9 mouse cellular contexts compared by ENCODE assay signal in the genomic region with DNA sequence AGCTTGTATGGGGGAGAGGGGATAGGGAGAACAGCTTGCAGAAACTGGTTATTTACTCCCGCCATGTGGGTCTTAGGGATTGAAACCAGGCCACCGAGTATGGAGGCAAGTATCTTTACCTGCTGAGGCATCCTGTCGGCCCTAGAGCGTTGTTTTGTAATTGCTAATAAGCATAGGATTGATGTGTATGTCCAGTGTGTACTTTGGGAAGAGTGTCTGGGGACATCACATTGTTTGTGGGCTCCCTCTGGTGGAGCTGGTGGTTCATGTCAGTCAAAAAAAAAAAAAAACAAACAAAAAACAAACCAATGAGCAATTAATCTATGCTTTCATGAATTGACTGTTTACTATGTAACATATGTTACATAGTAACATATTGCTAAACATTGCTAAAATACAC. TPM values are rescaled to one million over a fixed set of nuclear protein-coding genes. Genes with fewer than 3 reads are reported as not detected.
A peak's percentile ranks its signal among the peaks of the same experiment; 100 is the strongest.
DNase-seq lines count a peak whose midpoint lies in the region; ATAC-seq lines count a peak whose summit lies in the region.
"Had no signal": no experiment of that assay in that cellular context is flagged by ENCODE, and none has a peak within 500 bp of the region (broad histone marks: within the 10 kb centered on the region; RNA-seq: fewer than 3 reads in every experiment).

No protein-coding gene starts in this region.

- H3K9me3 ChIP-seq in embryonic facial prominence, embryonic 11.5 days (replicated peaks; ENCODE audit: control insufficient read depth, low read length), result no peaks in the 10 kb centered on the region
- H3K9me3 ChIP-seq: limb, embryonic 15.5 days had no signal

- DNase-seq in adrenal gland, postnatal 10 days, result peak; percentile 46
- no peak for DNase-seq in adrenal gland, postnatal 4 days (ENCODE audit: low spot score in 2 of 2)
- DNase-seq in kidney, postnatal 36 days, result peak; percentile 14 to 67
- DNase-seq in kidney, adult 18-20 months, result no peak
- peak; percentile 34 for DNase-seq in ES-CJ7 (ENCODE audit: low read depth, low spot score)
- DNase-seq in embryonic facial prominence, embryonic 11.5 days (ENCODE audit: low spot score), result peak; percentile 53
- DNase-seq in splenic B cell, adult 2 months (ENCODE audit: low read depth, low spot score), result peak; percentile 71
- DNase-seq in kidney, adult 8-10 months, result no peak

- H3K27me3 ChIP-seq in embryonic facial prominence, embryonic 11.5 days (ENCODE audit: control insufficient read depth, insufficient read depth, low read length), result no peaks in the 10 kb centered on the region
- no peaks in the 10 kb centered on the region for H3K27me3 ChIP-seq in splenic B cell, adult 2 months (ENCODE audit: control insufficient read depth, insufficient read depth, low read length, poor library complexity, severe bottlenecking)
- H3K27me3 ChIP-seq: limb, embryonic 15.5 days had no signal

- H3K27ac ChIP-seq in embryonic facial prominence, embryonic 11.5 days (replicated peaks; ENCODE audit: low read depth, low read length), result no peak overlapping the region
- H3K27ac ChIP-seq: limb, embryonic 15.5 days had no signal

- H3K4me2 ChIP-seq in embryonic facial prominence, embryonic 11.5 days (ENCODE audit: low read depth, low read length), result no peak overlapping the region
- H3K4me2 ChIP-seq: limb, embryonic 15.5 days had no signal

- no peak overlapping the region for H3K9ac ChIP-seq in embryonic facial prominence, embryonic 11.5 days (replicated peaks; ENCODE audit: low read length)
- H3K9ac ChIP-seq: limb, embryonic 15.5 days had no signal

- H3K4me1 ChIP-seq in embryonic facial prominence, embryonic 11.5 days (ENCODE audit: control insufficient read depth, insufficient read depth, low read length), result no peaks in the 10 kb centered on the region

- no peak overlapping the region for H3K4me3 ChIP-seq in embryonic facial prominence, embryonic 11.5 days (ENCODE audit: low read depth, low read length)
- H3K4me3 ChIP-seq: limb, embryonic 15.5 days had no signal

- WGBS in embryonic facial prominence, embryonic 11.5 days, result 59% methylated on average over 4 of the region's 4 CpGs

- ATAC-seq in embryonic facial prominence, embryonic 11.5 days (replicated peaks; ENCODE audit: insufficient number of reproducible peaks, low FRiP score, low TSS enrichment, low read depth), result no peak

- no peaks in the 10 kb centered on the region for H3K36me3 ChIP-seq in embryonic facial prominence, embryonic 11.5 days (replicated peaks; ENCODE audit: control insufficient read depth, insufficient read depth, low read depth, low read length)
- H3K36me3 ChIP-seq in splenic B cell, adult 2 months (ENCODE audit: control insufficient read depth, insufficient read depth, low read length, poor library complexity, severe bottlenecking), result no peaks in the 10 kb centered on the region
- H3K36me3 ChIP-seq: limb, embryonic 15.5 days had no signal

RNA-seq across cellular contexts. Expression of gene Eya3, which starts 2.2 kb away (rescaled TPM):
- total RNA-seq in adrenal gland, postnatal 10 days (2021), result 10 to 100 TPM; 22.5 to 24.9 TPM
- 10 to 100 TPM; 24.3 to 27.3 TPM for total RNA-seq in adrenal gland, postnatal 4 days (2021)
- 37.1 and 41.0 TPM in 2 replicates for polyA plus RNA-seq in embryonic facial prominence, embryonic 11.5 days (2014; fragmentation: Nextera tagmentation; extraction: Ambion mirVana)

Comparison
In these comparisons a context has a peak if more than half of its experiments do, and no peak if none do; other contexts are left out.
1. DNase-seq: peak in adrenal gland, postnatal 10 days (single experiment), kidney, postnatal 36 days (2 of 2), ES-CJ7 (single experiment), embryonic facial prominence, embryonic 11.5 days (single experiment) and splenic B cell, adult 2 months (single experiment); none in adrenal gland, postnatal 4 days (0 of 2), kidney, adult 18-20 months (single experiment) and kidney, adult 8-10 months (0 of 2).